Mouse (Mus musculus) cerebellum, adult 2 months (tissue): Measurements from ENCODE around the gene Gm45140. TPM values are rescaled to one million over a fixed set of nuclear protein-coding genes. Genes with fewer than 3 reads are reported as not detected.

Source experiments
- DNase-seq, 2 experiments: peaks; one replicate each; pipeline ENCODE4 v3.0.0; 2021
- H3K27ac ChIP-seq: fragments of 200-500 bp; 2 replicates; pipeline ENCODE4 v1.5.1; 2012; ENCODE audit warnings: low read length, control low read depth, inconsistent platforms; ENCODE audit not compliant: insufficient read depth
- H3K27me3 ChIP-seq: fragments of 200-500 bp; 2 replicates; pipeline ENCODE4 v1.6.1; 2012; ENCODE audit warnings: inconsistent platforms, mild to moderate bottlenecking, low read length, moderate library complexity; ENCODE audit not compliant: control insufficient read depth, insufficient read depth
- H3K4me1 ChIP-seq: fragments of 200-500 bp; 2 replicates; pipeline ENCODE4 v1.6.1; 2011; ENCODE audit warnings: low read length; ENCODE audit not compliant: control insufficient read depth, insufficient read depth
- H3K4me3 ChIP-seq: fragments of 200-500 bp; replicated peaks from 2 replicates; pipeline ENCODE3; 2011; ENCODE audit warnings: mild to moderate bottlenecking, low read depth, low read length, control low read depth; ENCODE audit not compliant: insufficient read depth
- CTCF ChIP-seq: fragments of 200-500 bp; IDR thresholded peaks from 2 replicates; pipeline ENCODE4 v1.5.1; 2011; ENCODE audit warnings: low read depth, mild to moderate bottlenecking, control low read depth, low read length, moderate library complexity, borderline replicate concordance; ENCODE audit not compliant: insufficient read depth
- POLR2A ChIP-seq: fragments of 200-500 bp; IDR thresholded peaks from 2 replicates; pipeline ENCODE4 v1.6.1; 2011; ENCODE audit warnings: low read length, control low read depth, borderline replicate concordance; ENCODE audit not compliant: insufficient read depth
- WGBS: fragments of 180-500 bp; shearing (Covaris S2); methylation state at CpG from one replicate; pipeline ENCODE4 v1.1.7; 2018; 5-methylcytosine and 5-hydroxymethylcytosine counted together
- polyA plus RNA-seq: library from polyadenylated mRNA; depleted of rRNA; stranded (reverse); fragments of >200 nt; gene quantifications from 2 replicates; pipeline ENCODE4 v1.2.3, GENCODE M21; 2012

Gene Gm45140
- polyA plus RNA-seq, 1 experiment = 5.7 TPM

GRCm38 (mm10) chr6:87841635-87842034 is 6.0 kb upstream of the Gm45140 start:
- no peaks in the 10 kb centered on the region for H3K27me3 ChIP-seq
- H3K4me3 ChIP-seq = no peak overlapping the region
- peaks cover 8% of the 10 kb centered on the region; the same call in 1 of the 2 replicates for H3K4me1 ChIP-seq
- WGBS = 73% methylated on average over 8 of the region's 8 CpGs
- no peak for DNase-seq
- TF ChIP-seq CTCF (no peak), POLR2A (no peak)
- no peak overlapping the region for H3K27ac ChIP-seq

DNA sequence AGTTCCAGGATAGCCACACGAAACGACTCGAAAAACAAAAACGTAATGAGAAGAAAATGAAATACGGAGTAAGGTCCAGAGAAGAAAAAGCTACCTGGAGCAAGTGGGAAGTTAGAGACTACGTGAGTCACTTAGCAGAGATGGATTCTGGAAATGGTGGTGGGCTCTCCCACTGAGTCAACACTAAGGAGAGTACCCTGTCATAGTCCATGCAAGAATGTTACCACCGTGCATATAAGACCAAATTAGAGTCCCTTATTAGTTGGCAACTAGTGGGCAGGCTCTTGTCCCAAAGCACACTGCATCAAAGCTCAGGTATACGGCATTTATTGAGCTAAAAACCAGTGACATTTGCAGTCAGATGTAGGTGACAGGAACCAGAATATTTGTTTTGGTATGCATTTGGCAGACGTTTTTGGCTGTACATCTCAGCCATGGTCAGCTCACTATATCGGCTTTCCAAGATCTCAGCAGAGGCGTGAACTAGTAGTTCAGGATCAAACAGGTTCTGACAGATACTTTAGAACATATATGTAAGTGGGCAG is 4.3 kb upstream of the Gm45140 start:
- Histone ChIP-seq H3K4me3 (no peak overlapping the region), H3K4me1 (peaks cover 4% of the 10 kb centered on the region; the same call in 1 of the 2 replicates), H3K27me3 (no peaks in the 10 kb centered on the region), H3K27ac (no peak overlapping the region)
- WGBS = 60% methylated on average over 11 of the region's 11 CpGs
- TF ChIP-seq CTCF = no peak
- DNase-seq = no peak

DNA sequence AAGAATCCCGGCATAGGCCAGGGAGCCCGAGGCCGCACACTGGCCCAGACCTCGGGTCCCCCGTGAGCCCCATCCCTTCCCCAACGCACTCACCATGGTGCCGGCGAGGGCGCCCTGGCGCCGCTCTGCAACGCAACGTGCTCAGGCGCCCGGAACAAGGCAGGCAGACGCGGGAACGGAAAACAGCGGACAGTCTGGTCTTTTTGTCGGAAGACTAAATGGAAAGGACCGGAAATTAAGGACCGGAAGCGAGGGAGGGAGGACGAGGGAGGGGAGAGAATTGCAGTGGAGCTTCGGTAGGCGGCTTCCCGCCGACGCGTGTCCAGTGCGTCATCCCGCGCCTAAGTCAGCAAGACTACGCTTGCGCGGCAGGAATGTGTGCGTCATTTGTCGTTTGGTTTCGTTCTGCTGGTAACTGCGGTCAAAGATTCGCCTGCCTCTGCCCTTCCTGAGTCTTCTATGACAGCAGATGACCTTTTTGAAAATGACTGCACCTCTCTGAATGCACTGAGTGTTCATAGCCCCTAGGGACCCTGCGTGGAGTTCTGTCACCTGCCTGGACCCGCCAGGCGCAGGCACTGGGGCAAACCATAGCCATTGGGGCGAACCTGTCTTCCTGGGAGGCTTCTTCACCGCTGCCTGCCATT is 3.1 kb upstream of the Gm45140 start, which contains the start of gene Isy1:
Gene Isy1, minus strand, starts transcription at position 248 of the 647 bp plus-strand sequence.
- peak within 1 kb of the TSS; percentile 84 for H3K27ac ChIP-seq
- WGBS = under 1% methylated on average over 46 of the region's 46 CpGs
- no peak for TF ChIP-seq CTCF
- TF ChIP-seq POLR2A = peak; percentile 99

DNA sequence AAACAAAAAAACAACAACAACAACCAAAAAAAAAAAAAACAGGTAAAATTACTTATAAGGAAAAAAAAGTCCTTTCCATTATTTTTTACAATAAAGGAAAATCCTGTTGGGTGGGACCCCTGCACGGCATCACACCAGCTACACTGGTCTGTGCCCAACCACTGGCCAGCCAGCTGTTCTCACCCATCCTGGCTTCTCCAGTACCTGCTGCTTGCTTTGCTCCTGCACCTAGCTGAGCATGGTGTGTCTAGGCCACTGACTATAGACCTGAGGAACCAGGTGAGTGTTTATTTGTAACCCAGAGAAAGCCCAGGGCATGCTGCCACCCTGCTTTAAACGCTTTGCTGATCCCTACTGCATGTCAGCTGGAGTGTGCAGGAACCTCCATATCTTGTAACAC is 15.2 kb downstream of the Gm45140 start:
- WGBS = 91% methylated on average over 2 of the region's 2 CpGs

More for the DNA sequence above, 3.1 kb upstream of the Gm45140 start, which contains the start of gene Isy1:
- Histone ChIP-seq H3K27me3 (no peaks in the 10 kb centered on the region), H3K4me1 (no peaks in the 10 kb centered on the region; the same call in 1 of the 2 replicates), H3K4me3 (peak within 1 kb of the TSS; percentile 65)
- DNase-seq = peak; percentile 96 to 97

GRCm38 (mm10) chr6:87814486-87814885 is 21.1 kb downstream of the Gm45140 start:
- WGBS = 92% methylated on average over 5 of the region's 5 CpGs
- no peak for DNase-seq
- Histone ChIP-seq H3K27me3 (no peaks in the 10 kb centered on the region), H3K4me3 (no peak overlapping the region), H3K4me1 (peaks cover 5% of the 10 kb centered on the region; the same call in 1 of the 2 replicates), H3K27ac (no peak overlapping the region)
- no peak for TF ChIP-seq POLR2A
- TF ChIP-seq CTCF = no peak

More for the DNA sequence above, 15.2 kb downstream of the Gm45140 start:
- Histone ChIP-seq H3K4me1 (no peaks in the 10 kb centered on the region), H3K27me3 (no peaks in the 10 kb centered on the region), H3K4me3 (no peak overlapping the region), H3K27ac (no peak overlapping the region)
- TF ChIP-seq POLR2A (no peak), CTCF (no peak)
- DNase-seq = no peak

DNA sequence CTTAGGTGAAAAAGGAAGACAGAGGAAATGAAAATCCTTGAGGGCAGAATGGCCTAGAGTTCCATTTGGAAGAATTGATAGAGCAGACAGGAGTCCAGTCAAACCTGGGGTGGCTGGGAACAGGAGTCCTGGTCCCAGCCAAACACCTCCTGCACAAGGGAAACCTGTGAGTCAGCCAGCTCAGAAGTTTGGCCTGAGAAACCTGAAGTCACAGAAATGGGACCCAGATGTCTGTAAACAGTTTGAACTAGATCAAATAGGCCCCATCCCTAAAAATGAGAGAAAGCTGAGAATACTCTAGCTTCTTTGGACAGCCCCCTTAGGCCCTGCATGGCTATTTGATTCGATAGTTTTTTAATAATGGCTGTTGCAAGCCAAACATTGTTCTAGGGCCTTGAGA is 22.9 kb downstream of the Gm45140 start:
- no peak for TF ChIP-seq CTCF
- no peak for TF ChIP-seq POLR2A
- H3K27ac ChIP-seq = no peak overlapping the region
- DNase-seq = no peak
- 89% methylated on average over 1 of the region's 1 CpGs for WGBS
- H3K4me1 ChIP-seq = peaks cover 8% of the 10 kb centered on the region; the same call in 1 of the 2 replicates
- no peak overlapping the region for H3K4me3 ChIP-seq
- H3K27me3 ChIP-seq = no peaks in the 10 kb centered on the region

DNA sequence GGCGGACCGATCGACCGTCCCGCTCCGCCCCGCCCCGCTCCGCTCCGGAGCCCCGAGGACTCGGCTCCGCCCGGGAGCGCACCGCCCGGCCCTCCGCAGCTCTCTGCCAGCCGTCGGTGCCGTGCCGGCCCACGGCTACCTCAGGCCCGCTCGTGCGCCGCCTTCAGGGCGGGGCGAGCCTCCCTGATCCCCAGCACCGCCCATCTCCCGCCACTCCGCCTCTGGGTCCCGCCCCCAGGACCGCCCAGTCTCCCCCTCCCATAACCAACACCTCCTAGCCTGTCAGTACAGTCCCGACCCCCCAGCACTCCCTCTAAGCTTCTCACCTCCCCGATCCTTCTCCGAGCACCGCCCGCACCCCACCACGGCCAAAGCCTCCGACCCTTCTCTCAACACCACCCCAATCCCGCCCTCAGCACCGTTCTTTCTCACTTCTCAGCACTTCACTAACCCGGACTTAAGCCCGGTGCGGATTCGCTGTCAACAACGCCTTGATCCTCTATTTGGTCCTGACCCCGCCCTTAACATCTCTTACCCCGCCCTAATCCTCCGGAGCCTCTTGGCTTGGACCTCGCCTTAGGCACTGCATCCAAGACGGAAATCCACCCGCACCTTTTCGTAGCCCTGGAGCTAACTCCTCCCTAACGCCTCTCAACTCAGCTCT is 23.8 kb downstream of the Gm45140 start, which contains the start of gene Rab43:
Gene Rab43, minus strand, starts transcription at position 490 of the 664 bp plus-strand sequence.
- WGBS = under 1% methylated on average over 55 of the region's 56 CpGs
- peaks cover 11% of the 10 kb centered on the region for H3K4me1 ChIP-seq
- H3K27me3 ChIP-seq = no peaks in the 10 kb centered on the region
- H3K27ac ChIP-seq = peak within 1 kb of the TSS; percentile 34
- peak; percentile 91 to 92 for DNase-seq
- H3K4me3 ChIP-seq = peak within 1 kb of the TSS; percentile 65
- no peak for TF ChIP-seq CTCF
- TF ChIP-seq POLR2A = peak; percentile 69
